Mouse (Mus musculus): ENCODE measurements around the gene Gm884. TPM values are rescaled to one million over a fixed set of nuclear protein-coding genes. Genes with fewer than 3 reads are reported as not detected.

The Gm884 gene
- polyA plus RNA-seq, 1 experiment from 2014 or later: not detected

DNA sequence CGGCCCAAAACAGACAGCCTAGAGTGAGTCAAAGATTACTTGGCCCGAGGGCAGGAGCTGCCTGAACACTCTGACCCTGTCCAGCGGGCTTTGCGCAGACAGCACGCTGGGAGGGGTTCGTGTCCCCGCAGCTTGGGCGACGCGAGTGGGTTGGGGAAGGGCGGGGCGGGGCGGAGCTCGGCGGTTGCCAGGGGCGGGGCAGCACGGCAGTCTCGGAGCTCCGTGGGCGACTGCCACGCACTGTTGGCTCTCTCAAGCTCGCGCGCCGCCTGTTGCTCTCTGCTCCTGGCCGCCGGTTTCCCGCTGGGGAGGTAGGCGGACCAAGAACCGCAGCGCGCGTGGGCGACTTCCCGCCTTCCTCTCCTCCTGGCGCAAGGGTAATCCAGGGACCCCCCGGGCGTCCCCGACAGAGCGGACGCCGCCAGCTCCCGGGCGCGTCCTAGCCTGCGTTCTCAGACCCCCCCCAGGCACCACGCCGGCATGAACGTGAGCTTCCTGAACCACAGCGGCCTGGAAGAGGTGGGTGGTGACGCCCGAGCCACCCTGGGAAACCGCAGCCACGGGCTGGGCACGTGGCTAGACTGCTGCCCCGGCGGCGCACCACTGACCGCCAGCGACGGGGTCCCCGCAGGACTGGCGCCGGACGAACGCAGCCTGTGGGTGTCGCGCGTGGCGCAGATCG, 28.5 kb upstream of the Gm884 start, which contains the start of gene Rprml:
TSS of gene Rprml (plus strand) at position 270 of the 682 bp plus-strand sequence.
- Histone ChIP-seq H3K27ac (replicated peaks) (no peak within 1 kb of the TSS), H3K9ac (no peak within 1 kb of the TSS), H3K9me3 (no peaks in the 10 kb centered on the region), H3K36me3 (no peaks in the 10 kb centered on the region), H3K4me2 (peak within 1 kb of the TSS; percentile 67), H3K4me1 (replicated peaks) (peaks cover 18% of the 10 kb centered on the region), H3K27me3 (peaks cover 82% of the 10 kb centered on the region), H3K4me3 (peak within 1 kb of the TSS; percentile 39)
- ATAC-seq (ENCODE audit: low read depth): no peak; the same call in 1 of the 2 replicates
- under 1% methylated on average over 71 of the region's 71 CpGs for WGBS

DNA sequence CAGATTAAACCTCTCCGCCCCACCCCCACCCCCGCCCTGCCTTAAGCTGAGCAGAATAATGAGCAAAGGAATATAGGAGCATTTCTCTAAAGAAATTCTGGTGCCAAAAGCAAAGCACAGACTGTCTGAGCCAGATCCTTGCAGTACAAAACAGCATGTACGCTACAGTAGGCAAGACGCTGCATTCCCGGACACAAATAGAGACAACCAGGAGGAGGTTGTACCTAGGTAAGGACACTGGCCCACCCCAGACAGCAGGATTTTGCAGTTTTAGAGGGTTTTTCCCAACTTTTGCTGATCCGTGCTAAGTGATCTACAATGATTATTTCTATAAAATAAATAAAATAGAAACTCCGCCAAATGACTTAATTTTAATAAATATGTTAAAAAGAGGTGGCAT, 27.7 kb upstream of the Gm884 start:
- no peaks in the 10 kb centered on the region for H3K36me3 ChIP-seq
- H3K9ac ChIP-seq: no peak overlapping the region
- H3K4me2 ChIP-seq: no peak overlapping the region
- no peaks in the 10 kb centered on the region for H3K9me3 ChIP-seq
- no peak for ATAC-seq (ENCODE audit: low read depth)
- 35% methylated on average over 7 of the region's 7 CpGs for WGBS
- peaks cover 74% of the 10 kb centered on the region for H3K27me3 ChIP-seq
- H3K27ac ChIP-seq (replicated peaks): no peak overlapping the region
- H3K4me3 ChIP-seq: no peak overlapping the region
- peaks cover 18% of the 10 kb centered on the region for H3K4me1 ChIP-seq (replicated peaks)

DNA sequence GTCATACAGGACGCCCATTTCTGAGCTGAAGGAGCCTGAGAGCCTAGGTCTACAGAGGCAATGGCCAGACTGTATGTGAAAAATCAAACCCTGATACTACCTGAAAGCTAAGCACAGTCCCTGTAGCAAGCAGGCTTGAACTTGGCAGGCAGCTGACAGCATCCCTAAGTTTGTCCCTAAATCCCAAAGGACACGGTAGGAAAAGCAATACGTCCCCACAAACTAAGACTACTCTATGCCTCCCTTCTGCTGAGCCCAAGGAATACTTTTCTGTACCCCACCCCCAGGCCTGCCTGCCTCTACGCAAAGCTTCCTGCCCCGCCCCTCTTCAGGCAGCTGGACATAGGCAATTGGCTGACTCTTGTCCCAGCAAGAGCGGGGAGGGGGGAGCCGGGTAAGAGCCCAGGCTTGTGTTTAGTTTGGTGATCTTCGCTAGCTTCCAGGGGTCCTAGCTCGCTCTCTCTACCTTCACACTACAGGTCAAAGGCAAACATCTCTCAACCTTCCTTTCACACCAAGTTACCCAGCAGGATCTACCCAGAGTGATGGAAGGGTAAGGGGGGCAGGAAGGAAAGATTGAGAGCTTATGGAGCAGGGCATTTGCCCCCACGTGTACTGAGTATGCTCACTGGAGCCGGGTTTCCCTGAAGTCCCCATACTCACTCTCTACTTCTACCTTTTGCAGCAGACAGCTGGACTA, 27.1 kb upstream of the Gm884 start:
- no peaks in the 10 kb centered on the region for H3K9me3 ChIP-seq
- ATAC-seq (ENCODE audit: low read depth): no peak
- H3K4me2 ChIP-seq: no peak overlapping the region
- peaks cover 18% of the 10 kb centered on the region for H3K4me1 ChIP-seq (replicated peaks)
- H3K27me3 ChIP-seq: peaks cover 68% of the 10 kb centered on the region
- no peak overlapping the region for H3K9ac ChIP-seq
- no peak overlapping the region for H3K4me3 ChIP-seq
- H3K27ac ChIP-seq (replicated peaks): no peak overlapping the region
- no peaks in the 10 kb centered on the region for H3K36me3 ChIP-seq
- WGBS: 12% methylated on average over 11 of the region's 11 CpGs

DNA sequence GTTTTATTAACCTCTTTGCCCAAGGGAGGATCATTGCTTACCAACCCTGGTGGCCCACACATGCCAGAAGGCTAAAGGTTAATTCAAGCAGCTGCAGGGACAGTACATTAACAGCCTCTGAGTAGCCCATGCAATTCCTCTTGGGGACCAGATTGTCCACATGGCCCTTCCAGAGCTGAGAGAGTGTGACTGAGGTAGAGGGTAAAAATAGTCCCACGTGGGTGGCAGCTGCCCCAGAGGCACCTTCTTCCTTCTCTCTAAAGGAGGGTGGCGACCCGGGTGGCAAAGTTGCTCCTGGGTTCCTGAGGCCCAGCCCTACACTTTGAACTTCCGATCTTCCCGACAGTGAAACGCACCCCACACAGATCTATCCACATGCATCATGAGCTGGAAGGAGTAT, 25.4 kb upstream of the Gm884 start:
- H3K9ac ChIP-seq: no peak overlapping the region
- H3K27me3 ChIP-seq: peaks cover 51% of the 10 kb centered on the region
- peaks cover 18% of the 10 kb centered on the region for H3K4me1 ChIP-seq (replicated peaks)
- 74% methylated on average over 6 of the region's 6 CpGs for WGBS
- no peaks in the 10 kb centered on the region for H3K36me3 ChIP-seq
- ATAC-seq (ENCODE audit: low read depth): no peak
- no peak overlapping the region for H3K4me2 ChIP-seq
- H3K27ac ChIP-seq (replicated peaks): no peak overlapping the region
- H3K4me3 ChIP-seq: no peak overlapping the region
- no peaks in the 10 kb centered on the region for H3K9me3 ChIP-seq

DNA sequence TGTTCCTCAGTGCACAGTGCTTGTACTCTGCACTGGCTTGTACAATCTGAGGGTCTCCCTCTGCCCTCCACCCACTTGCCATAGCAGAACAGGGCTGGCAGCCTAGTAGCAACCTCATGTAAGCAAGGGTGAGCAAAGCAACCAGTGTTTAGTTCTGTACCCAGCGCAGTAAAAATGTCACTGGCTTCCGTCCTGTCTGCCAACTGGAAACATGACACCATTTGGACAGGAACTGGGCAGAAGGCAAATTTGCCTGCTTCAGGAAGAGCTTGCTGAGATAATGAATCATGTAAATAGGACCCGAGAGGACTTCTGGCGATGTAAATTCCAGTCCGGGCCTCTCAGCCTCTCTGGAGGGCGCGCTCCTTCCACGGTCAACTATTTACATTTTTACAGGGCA, 24.8 kb upstream of the Gm884 start:
- Histone ChIP-seq H3K27ac (replicated peaks) (no peak overlapping the region), H3K9ac (no peak overlapping the region), H3K4me3 (no peak overlapping the region), H3K4me2 (no peak overlapping the region), H3K36me3 (no peaks in the 10 kb centered on the region), H3K4me1 (replicated peaks) (peaks cover 18% of the 10 kb centered on the region), H3K27me3 (peaks cover 50% of the 10 kb centered on the region), H3K9me3 (no peaks in the 10 kb centered on the region)
- no peak for ATAC-seq (ENCODE audit: low read depth)
- WGBS: 70% methylated on average over 8 of the region's 8 CpGs

DNA sequence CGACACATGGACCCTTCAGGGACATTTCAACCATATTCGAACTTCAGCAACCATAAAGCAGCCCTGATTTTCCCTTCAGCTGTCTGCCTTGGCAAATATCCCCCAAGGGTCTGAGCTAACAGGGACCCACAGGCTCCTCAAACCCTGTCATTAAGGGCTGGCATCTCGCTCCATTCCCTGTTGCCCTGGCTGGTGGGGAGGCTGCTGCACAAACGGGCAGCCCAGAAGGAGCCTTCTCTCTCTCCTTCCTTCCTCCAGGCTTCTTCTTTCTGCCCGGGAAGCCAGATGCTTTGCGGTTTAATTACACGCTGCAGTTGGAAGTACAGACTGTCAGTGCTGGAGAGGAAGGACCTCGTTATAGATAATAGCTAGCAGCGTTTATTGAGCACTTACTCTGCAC, 22.3 kb upstream of the Gm884 start:
- H3K36me3 ChIP-seq: no peaks in the 10 kb centered on the region
- ATAC-seq (ENCODE audit: low read depth): no peak
- H3K4me3 ChIP-seq: no peak overlapping the region
- no peak overlapping the region for H3K27ac ChIP-seq (replicated peaks)
- H3K9ac ChIP-seq: no peak overlapping the region
- no peaks in the 10 kb centered on the region for H3K9me3 ChIP-seq
- 0 out of 2 replicates have a peak, but pooled peaks cover 5% of the 10 kb centered on the region for H3K4me1 ChIP-seq (replicated peaks)
- H3K27me3 ChIP-seq: peaks cover 43% of the 10 kb centered on the region
- H3K4me2 ChIP-seq: no peak overlapping the region
- WGBS: 72% methylated on average over 9 of the region's 9 CpGs

DNA sequence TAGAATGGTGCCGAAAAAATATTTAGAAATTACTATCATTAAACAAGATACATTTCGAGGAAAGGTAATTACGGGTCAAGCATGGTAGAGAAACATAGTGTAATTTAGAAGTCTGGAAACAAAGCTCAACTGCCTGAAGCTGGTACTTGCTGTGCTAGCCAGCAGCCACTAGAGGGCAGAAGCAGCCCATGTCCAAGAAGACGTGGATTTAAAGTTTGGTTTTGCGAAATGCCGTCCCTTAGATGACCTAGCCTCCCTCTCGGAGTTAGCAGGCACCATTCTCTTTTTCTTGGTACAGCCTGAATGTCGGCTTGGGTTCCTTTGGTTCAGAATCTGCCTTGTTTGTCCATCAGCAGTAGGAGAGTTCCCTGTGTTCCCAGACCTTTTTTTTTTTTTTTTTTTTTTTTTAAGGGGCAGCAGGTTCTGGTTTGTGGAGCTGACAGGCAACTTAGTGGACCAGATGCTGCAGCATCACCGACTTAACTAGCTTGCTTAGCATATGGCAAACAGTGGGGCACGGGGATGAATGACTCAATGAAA, 18.5 kb upstream of the Gm884 start:
- H3K36me3 ChIP-seq: no peaks in the 10 kb centered on the region
- no peak overlapping the region for H3K4me3 ChIP-seq
- no peak for ATAC-seq (ENCODE audit: low read depth)
- H3K9ac ChIP-seq: no peak overlapping the region
- H3K4me1 ChIP-seq (replicated peaks): no peaks in the 10 kb centered on the region
- H3K4me2 ChIP-seq: 0 out of 2 replicates have a peak overlapping the region, but pooled peaks have one; percentile 16
- peaks cover 24% of the 10 kb centered on the region for H3K27me3 ChIP-seq
- 4% methylated on average over 10 of the region's 10 CpGs for WGBS
- no peak overlapping the region for H3K27ac ChIP-seq (replicated peaks)
- H3K9me3 ChIP-seq: no peaks in the 10 kb centered on the region

DNA sequence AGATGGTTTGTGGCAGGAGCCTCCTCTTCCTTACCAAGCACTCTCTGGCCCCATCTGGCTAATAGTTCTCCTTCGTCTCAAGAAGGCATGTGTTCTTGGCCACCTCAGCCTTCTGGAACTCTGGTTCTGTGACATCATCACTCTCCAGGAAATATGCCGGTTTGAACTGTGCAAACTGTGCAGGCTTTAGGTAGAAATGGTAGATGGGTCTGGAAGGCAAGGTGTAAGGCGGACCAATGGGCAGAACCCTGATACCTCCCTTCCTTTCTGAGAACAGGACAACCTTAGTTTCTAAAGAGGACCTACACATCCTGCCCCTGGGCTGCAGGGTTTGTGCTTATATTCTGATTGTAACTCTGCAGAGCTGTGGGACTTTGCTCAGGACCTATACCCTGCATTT, 17.9 kb upstream of the Gm884 start, which contains the start of gene Lyzl6:
TSS of gene Lyzl6 (minus strand) at position 101 of the 400 bp plus-strand sequence.
- no peaks in the 10 kb centered on the region for H3K36me3 ChIP-seq
- 0 out of 2 replicates have a peak within 1 kb of the TSS, but pooled peaks have one; percentile 16 for H3K4me2 ChIP-seq
- no peaks in the 10 kb centered on the region for H3K9me3 ChIP-seq
- ATAC-seq (ENCODE audit: low read depth): no peak
- no peak within 1 kb of the TSS for H3K9ac ChIP-seq
- no peaks in the 10 kb centered on the region for H3K4me1 ChIP-seq (replicated peaks)
- no peak within 1 kb of the TSS for H3K4me3 ChIP-seq
- WGBS: 82% methylated on average over 3 of the region's 3 CpGs
- H3K27me3 ChIP-seq: peaks cover 24% of the 10 kb centered on the region
- H3K27ac ChIP-seq (replicated peaks): no peak within 1 kb of the TSS

DNA sequence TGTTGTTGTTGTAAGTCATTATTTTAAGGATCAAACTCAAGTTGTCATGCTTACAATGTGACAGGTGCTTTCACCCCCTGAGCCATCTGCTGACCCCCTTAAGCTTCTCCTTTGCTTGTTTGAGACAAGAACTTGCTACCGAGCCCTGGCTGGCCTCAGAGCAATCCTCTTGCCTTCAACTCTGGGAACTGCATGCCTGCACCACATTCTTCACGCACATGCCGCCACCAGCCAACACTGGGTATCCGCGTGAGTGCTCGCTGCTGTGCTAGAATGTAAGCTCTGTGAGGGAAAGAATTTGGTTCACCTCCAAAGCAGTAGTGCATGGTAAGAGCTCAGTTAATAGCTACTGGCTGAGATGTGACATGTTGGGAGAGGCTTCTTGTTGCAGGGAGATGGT, 15.3 kb upstream of the Gm884 start:
- Histone ChIP-seq H3K4me3 (no peak overlapping the region), H3K9ac (no peak overlapping the region), H3K4me2 (no peak overlapping the region), H3K36me3 (no peaks in the 10 kb centered on the region), H3K4me1 (replicated peaks) (no peaks in the 10 kb centered on the region), H3K27ac (replicated peaks) (no peak overlapping the region), H3K9me3 (no peaks in the 10 kb centered on the region), H3K27me3 (peaks cover 24% of the 10 kb centered on the region)
- WGBS: 82% methylated on average over 6 of the region's 6 CpGs
- no peak for ATAC-seq (ENCODE audit: low read depth)

DNA sequence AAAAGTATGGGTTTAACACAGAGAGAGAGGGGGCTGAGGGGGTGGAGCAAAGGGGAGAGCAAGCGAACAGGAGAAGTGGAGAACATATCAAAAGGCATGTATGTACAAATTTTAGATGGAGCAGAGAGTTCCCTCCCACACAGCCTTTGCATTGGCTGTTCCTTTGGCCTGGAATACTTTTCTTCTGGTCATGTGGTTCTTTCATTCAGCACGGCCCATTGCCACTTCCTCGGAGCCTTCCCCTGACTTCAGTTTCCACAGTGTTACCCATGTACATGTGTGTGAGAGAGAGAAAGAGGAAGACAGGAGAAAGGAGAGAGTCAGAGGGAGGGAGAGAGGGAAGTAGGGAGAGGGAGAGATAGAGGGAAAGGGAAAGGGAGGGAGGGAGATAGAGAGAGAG, 14.5 kb upstream of the Gm884 start:
- Histone ChIP-seq H3K36me3 (no peaks in the 10 kb centered on the region), H3K27me3 (peaks cover 17% of the 10 kb centered on the region), H3K4me3 (no peak overlapping the region), H3K4me2 (no peak overlapping the region), H3K9ac (no peak overlapping the region), H3K9me3 (no peaks in the 10 kb centered on the region), H3K4me1 (replicated peaks) (no peaks in the 10 kb centered on the region), H3K27ac (replicated peaks) (no peak overlapping the region)
- ATAC-seq (ENCODE audit: low read depth): no peak
- WGBS: 74% methylated on average over 3 of the region's 3 CpGs

DNA sequence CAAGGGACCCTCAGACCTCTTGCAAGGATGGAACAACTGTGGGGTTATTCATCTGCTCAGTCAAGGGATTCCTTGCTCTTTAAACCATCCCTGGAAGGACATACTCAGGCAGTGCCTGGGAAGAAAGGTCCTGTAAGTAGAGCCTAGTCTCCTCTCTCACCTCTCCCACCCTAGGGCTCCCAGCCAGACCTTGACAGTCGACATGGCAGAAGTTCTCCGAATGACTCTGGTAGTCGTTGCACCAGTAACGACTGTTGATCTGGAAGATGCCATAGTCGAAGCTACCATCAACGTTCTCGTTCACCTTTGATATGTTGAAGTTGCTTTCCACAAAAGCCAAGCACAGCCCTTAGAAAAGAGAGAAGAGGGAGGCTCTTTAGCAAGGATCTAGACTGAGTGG, 13.9 kb upstream of the Gm884 start:
- H3K27ac ChIP-seq (replicated peaks): no peak overlapping the region
- WGBS: 86% methylated on average over 7 of the region's 7 CpGs
- no peak overlapping the region for H3K9ac ChIP-seq
- H3K4me3 ChIP-seq: no peak overlapping the region
- no peaks in the 10 kb centered on the region for H3K4me1 ChIP-seq (replicated peaks)
- no peaks in the 10 kb centered on the region for H3K36me3 ChIP-seq
- H3K27me3 ChIP-seq: peaks cover 10% of the 10 kb centered on the region
- no peak overlapping the region for H3K4me2 ChIP-seq
- no peak for ATAC-seq (ENCODE audit: low read depth)
- no peaks in the 10 kb centered on the region for H3K9me3 ChIP-seq

DNA sequence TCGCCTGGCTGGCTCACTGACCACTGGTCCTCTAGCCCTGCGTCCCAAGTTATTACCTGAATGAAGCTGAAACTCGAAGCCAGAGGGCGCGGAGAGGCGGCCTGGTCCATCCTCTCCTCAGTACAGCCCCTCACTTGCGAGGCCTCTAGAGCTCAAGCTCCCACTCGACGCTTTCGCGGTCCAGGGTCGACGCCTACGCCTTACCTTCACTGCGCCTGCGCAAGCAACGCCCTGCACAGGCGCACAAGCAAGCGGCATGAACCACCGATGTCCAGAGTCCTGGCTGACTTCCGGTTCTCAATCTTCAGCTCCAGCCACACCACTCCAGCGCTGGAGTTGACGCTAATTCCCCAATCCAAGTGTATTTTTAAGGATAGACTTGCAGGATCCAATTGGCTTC, 6.5 kb upstream of the Gm884 start:
- Histone ChIP-seq H3K9me3 (no peaks in the 10 kb centered on the region), H3K4me3 (no peak overlapping the region), H3K27ac (replicated peaks) (no peak overlapping the region), H3K4me1 (replicated peaks) (no peaks in the 10 kb centered on the region), H3K27me3 (no peaks in the 10 kb centered on the region), H3K4me2 (no peak overlapping the region), H3K36me3 (no peaks in the 10 kb centered on the region), H3K9ac (no peak overlapping the region)
- ATAC-seq (ENCODE audit: low read depth): no peak
- WGBS: 84% methylated on average over 23 of the region's 23 CpGs
